8 mouse cellular contexts compared by ENCODE assay signal in the genomic region with DNA sequence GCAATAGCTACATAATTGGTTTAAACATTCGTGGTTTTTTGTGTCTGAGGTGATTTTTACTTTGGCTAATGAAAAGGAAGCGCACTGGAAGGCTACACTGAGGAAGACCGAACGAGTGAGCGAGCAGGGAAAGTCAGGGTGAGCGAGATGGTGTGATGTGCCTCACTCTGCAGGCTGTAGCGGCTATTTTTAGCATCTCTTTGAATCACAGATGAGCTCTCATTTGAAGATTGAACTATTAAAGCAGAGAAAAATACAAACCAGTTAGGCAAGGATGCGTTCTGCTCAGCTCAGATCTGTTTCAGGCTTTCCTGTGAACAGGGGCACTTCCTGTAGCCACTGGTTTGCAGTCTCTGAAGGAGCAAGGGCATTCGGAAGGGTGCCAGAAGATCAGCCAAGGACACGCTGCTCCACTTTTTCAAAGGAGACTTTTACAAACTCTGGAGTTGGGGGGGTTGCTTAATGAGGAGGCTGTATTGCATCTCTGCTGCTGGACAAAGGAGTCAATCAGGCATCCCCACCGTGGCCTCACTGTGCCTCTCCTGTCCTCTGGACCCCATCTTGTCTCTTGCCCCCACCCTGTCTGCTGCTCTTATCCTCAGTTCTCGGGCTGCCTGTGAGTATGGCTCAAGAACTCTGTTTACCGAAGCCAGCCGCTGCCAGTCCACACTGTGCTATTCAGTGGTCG. TPM values are rescaled to one million over a fixed set of nuclear protein-coding genes. Genes with fewer than 3 reads are reported as not detected.
DNase-seq lines count a peak whose midpoint lies in the region; ATAC-seq lines count a peak whose summit lies in the region.
"Had no signal": no experiment of that assay in that cellular context is flagged by ENCODE, and none has a peak within 500 bp of the region (broad histone marks: within the 10 kb centered on the region; RNA-seq: fewer than 3 reads in every experiment).

No protein-coding gene starts in this region.

- no peak overlapping the region for H3K4me3 ChIP-seq in hindbrain, embryonic 16.5 days (ENCODE audit: low read length)
- H3K4me3 ChIP-seq: liver, embryonic 13.5 days had no signal

- no peak overlapping the region for H3K9ac ChIP-seq in hindbrain, embryonic 16.5 days (ENCODE audit: low read depth, low read length)
- H3K9ac ChIP-seq: liver, embryonic 13.5 days had no signal

- H3K4me2 ChIP-seq in hindbrain, embryonic 16.5 days (ENCODE audit: low read length): no peak overlapping the region
- H3K4me2 ChIP-seq: liver, embryonic 13.5 days had no signal

- intact Hi-C loops in heart, postnatal 25 days (cut with DNase I): no loop called here

- H3K36me3 ChIP-seq in hindbrain, embryonic 16.5 days (ENCODE audit: control insufficient read depth, insufficient read depth, low read length): no peaks in the 10 kb centered on the region
- H3K36me3 ChIP-seq: liver, embryonic 13.5 days had no signal

- peak; percentile 50 for ATAC-seq in hindbrain, embryonic 16.5 days

- H3K4me1 ChIP-seq in hindbrain, embryonic 16.5 days (ENCODE audit: control insufficient read depth, insufficient read depth, low read depth, low read length): peaks cover 25% of the 10 kb centered on the region
- H3K4me1 ChIP-seq: liver, embryonic 13.5 days had no signal

- no peaks in the 10 kb centered on the region for H3K9me3 ChIP-seq in hindbrain, embryonic 16.5 days (ENCODE audit: control insufficient read depth, low read length)
- H3K9me3 ChIP-seq: liver, embryonic 13.5 days had no signal

- no peaks in the 10 kb centered on the region for H3K27me3 ChIP-seq in hindbrain, embryonic 16.5 days (replicated peaks; ENCODE audit: control insufficient read depth, insufficient read depth, low read length)
- H3K27me3 ChIP-seq: liver, embryonic 13.5 days had no signal

- peak; percentile 74 for DNase-seq in adrenal gland, adult 8-10 months
- peak; percentile 82 for DNase-seq in brain, adult 2 months (ENCODE audit: low read depth, low spot score)
- peak; percentile 86 for DNase-seq in lung, postnatal 10 days
- DNase-seq in right cerebral cortex, postnatal 36 days (ENCODE audit: low spot score in 2 of 2): peak; percentile 62 to 71
- no peak for DNase-seq in heart, postnatal 25 days (ENCODE audit: low spot score)
- DNase-seq in spleen, adult 18-20 months: no peak
- DNase-seq: liver, embryonic 13.5 days had no signal

- no peak overlapping the region for H3K27ac ChIP-seq in hindbrain, embryonic 16.5 days (ENCODE audit: low read depth, low read length)
- H3K27ac ChIP-seq: liver, embryonic 13.5 days had no signal

- 38% methylated on average over 15 of the region's 15 CpGs for WGBS in hindbrain, embryonic 16.5 days

RNA-seq across cellular contexts. Expression of gene Wasf3, which starts 28.1 kb away (rescaled TPM):
- 10 to 100 TPM; 23.8 to 26.9 (median 25.3) TPM for total RNA-seq in adrenal gland, adult 8-10 months (2022)
- 19.3 and 23.4 TPM in 2 replicates for polyA plus RNA-seq in hindbrain, embryonic 16.5 days (2015; fragmentation: Nextera tagmentation; extraction: Ambion mirVana)
- total RNA-seq in heart, postnatal 25 days (2021): under 1 TPM; 0.44 to 0.48 TPM

Comparison
In these comparisons a context has a peak if more than half of its experiments do, and no peak if none do; other contexts are left out.
1. DNase-seq: peak in adrenal gland, adult 8-10 months (single experiment), brain, adult 2 months (single experiment), lung, postnatal 10 days (single experiment) and right cerebral cortex, postnatal 36 days (2 of 2); none in heart, postnatal 25 days (single experiment) and spleen, adult 18-20 months (0 of 2).
2. RNA of gene Wasf3, which starts 28.1 kb away (total RNA-seq): 23.8 to 26.9 TPM in adrenal gland, adult 8-10 months; 0.44 to 0.48 TPM in heart, postnatal 25 days; every median in the first group is over 10 times any median in the second.